Mouse (Mus musculus) spleen, adult 18-20 months (tissue): ENCODE measurements around the gene Usp22.
"Not testable (repeated sequence)": the region's sequence is repeated elsewhere in the genome, so short reads cannot be mapped to it uniquely, and the experiment has no call there.

Experiments used
- DNase-seq, 2 experiments: peaks; one replicate each; pipeline ENCODE4 v3.0.0; 2022; ENCODE audit warnings: mixed read lengths in 2 of 2

The Usp22 gene

GRCm38 (mm10) chr11:61174821-61175658 lies at the start of gene Usp22:
Usp22 (minus strand) TSS chr11:61175055.
- DNase-seq = peak; percentile 97 to 99

- DNase-seq = no peak
These were observed 49.4 kb upstream of the Usp22 start for GRCm38 (mm10) chr11:61224234-61224744.

- no peak for DNase-seq
These were observed 48.3 kb upstream of the Usp22 start for GRCm38 (mm10) chr11:61222971-61223745.

DNA sequence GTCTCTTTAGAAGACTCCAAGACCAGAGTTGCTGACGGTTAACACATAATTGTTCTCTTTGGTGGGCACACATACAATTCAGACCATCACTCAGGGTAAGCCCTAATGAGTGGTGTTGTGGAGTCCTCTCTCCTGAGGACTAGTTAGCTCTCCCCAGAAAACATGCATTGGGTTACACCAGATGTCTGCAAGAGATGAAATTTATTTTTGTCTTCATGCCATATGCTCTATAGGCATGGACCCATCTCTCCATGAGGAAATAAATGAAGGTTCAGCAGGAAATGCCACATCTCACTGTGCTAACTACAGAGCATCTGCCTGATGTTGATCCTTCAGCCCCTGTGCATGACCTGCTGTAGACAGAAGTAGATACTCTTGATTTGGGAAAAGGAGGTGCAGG lies 47.2 kb upstream of the Usp22 start:
- DNase-seq = no peak

DNA sequence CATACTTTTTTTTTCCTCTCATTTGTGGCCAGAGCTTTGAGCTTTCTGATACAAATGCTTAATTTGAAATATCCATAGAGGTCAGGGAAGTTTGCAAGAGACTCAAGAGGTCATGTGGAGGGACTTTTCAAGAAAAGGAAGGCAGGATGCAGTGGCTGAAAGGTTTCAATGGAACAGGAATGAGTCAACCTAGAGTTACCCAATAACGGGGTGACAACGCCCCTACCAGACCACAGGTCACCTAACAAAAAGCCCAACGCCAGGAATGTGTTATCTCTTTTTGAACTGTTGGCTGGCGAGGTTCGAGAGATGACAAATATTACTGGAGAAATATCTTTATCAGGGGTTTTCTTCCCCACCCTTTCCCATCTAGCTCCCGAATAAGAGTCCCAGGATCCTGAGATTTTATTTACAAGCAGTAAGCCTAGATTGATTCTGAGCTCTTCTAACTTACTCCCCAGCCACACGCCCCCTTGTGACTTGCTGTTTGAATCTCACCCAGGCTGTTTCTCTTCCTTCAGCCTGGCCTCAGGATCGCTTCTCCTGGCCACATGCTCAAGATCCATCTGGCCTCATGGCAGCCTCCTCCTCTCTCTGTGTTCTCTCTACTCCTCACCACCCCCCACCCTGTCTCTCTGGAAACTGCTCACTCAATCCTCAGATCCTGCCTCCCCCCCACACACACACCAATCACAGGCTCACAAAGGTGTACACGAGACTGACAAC lies 45.5 kb upstream of the Usp22 start:
- DNase-seq = no peak

DNA sequence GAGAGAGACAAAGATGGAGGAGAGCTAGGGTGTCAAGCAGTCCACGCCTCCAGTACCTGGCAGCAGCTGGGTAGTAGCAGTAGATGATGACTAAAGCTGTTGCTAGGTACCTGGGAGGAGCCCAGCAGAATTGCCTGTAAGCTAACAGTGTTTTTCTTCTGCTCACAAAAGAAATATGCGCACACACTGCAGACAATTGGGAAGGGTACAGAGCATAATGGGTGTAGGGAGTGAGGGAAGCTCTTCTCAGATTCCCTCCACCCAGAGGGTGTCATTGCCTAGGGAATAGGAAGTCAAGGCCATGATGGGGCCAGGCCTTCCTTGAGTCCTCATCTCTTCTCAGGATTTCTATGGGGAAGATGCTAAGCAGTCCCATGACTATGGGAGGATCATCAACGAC lies 41.1 kb upstream of the Usp22 start:
- no peak for DNase-seq

DNA sequence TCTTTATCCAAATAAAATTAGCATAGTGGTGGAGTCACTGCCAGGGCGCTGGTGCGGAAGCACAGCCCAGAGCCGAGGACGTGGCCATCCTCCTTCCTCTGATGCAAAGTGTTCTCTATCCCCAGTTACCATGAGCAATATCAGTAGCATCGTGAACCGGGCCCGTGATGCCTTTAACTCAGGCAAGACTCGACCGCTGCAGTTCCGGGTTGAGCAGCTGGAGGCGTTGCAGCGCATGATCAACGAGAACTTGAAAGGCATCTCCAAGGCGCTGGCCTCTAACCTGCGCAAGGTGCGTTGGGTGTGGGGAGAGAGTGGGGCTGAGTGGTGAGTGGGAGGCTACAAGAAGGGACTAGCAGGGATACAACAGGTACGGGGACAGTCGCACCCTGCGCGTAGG lies 37.2 kb upstream of the Usp22 start:
- DNase-seq = peak in 1 of 2 experiments; percentile 7

DNA sequence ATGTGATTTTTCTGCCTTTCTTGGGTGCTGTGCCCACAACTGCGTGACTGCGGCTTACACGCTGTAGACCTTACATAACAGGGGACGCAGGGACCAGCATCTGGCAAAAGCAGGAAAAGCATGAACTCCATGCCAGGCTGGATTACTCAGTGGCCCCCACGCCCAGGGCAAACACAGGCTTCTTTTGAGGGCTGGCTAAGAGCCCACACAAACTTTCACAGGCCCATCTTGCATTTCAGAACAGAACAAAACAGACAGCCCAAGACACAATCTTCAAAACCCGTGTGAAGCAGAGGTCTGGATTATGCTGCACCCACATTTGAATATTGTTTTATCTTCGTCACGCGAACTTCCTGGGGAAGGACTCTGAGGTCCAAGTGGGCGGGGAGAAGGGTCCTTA lies 33.5 kb upstream of the Usp22 start:
- DNase-seq = no peak

DNA sequence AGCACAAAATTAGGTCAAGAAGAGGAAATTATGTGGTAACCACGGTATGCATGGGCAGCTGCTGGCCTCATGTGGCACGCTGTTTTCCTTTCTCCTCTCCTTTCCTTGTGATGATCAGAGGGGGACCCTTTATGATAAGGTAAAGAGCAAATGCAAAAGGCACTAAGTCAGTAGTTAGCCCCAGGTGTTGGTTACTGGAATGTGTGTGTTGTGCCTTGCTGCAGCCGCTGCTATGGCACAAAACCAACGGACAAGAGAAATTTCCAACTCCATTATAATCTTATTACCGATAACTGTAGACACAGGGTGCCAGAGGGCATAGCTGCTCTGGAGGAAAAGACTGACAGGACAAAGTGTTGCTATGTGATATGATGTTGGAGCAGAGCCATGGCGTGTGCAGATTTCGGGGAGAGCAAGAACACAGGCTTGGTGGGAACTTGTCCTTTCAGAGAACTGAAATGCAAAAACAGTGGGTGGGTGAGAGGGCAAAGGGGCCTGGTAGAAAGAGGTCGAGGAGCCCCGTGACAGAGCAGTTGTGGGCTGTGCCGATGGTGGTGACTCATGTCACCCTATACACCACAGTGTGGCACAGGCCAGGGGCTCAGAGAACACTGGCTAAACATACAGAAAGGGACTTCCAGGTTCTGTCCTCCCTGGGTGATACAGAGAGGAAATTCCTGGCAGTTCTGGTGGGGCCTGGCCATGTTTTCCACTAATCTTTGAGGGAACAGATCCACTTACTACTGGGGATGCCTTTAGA lies 32.8 kb upstream of the Usp22 start, which contains the start of gene Aldh3a1:
Gene Aldh3a1 (plus strand): TSS at position 51 of the 760 bp plus-strand sequence.
- no peak for DNase-seq

DNA sequence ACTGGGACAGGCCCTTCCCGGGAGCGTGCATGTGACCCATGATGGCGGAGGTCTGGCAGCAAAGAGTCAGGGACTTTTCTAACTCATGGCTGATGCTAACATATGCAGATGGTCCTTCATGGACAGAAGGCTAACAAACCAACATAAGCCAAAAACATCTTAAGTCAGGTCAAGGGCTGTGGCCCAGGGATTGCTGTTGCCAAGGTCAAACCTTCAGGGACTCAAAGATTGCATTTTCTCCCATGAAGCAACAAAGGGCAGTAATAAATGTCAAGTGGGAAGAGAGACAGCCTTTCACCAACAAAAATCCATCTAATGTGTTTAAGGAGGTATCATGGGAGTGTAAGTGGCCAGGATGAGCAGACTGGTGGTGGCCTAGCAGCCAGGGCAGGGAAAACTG lies 31.3 kb upstream of the Usp22 start:
- DNase-seq = no peak

DNA sequence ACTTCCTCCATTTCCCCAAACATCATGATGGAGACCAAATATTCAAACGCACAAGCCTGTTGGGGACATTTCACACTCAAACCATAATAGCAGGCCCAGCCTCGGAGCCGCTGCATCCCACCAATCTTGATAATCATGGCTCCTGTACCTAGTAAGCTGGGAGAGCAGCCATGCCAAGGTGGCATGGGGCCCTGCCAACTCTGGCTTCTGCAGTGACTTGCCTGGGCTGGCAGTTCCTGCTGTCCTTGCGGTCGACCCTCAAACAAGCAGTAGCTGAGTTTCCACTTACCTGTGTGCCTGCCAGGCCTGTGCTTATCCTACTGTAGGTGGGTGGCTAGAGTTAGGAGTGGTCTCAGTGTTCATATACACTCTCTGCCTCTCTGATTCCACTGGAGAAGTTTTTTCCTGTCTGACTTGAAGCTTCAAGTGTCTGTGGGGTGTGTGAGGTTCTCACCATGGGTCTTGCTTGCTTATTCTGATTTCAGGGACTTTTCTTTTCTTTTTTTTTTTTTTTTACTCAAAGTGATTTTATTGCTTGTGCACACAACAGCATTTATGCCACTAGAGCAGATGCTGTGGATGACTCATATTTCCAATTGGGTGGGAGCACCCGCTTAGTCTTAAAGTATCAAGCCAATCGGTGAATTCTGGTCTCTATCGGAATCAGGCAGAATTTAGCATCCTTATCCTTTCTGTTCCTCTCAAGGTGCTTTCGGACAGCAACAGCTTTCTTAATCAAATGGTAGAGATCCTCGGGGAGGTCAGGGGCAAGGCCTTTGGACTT lies 30.5 kb upstream of the Usp22 start:
- no peak for DNase-seq

- no peak for DNase-seq
These were observed 28.0 kb upstream of the Usp22 start for GRCm38 (mm10) chr11:61202810-61203209.

DNA sequence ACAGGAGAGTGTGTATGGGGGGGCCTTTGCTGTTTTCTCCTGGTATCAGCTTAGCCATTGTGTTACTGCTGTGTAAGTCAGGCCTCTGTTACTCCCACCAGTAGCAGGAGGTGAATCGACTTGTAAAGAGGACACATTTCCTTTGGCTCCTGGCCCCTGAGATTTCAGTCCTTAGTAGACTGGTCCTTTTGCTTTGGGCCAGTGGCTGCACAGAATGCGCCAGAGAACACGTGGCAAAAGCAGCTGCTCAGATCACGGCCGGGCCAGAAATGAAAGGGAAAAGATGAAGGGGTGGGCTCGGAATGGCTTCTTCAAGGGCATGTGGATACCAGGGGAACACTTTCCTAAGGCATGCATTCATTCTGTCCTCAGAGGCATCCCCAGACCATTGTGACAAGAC lies 27.3 kb upstream of the Usp22 start:
- DNase-seq = no peak

- no peak for DNase-seq
These were observed 24.9 kb upstream of the Usp22 start for GRCm38 (mm10) chr11:61199620-61200362.

DNA sequence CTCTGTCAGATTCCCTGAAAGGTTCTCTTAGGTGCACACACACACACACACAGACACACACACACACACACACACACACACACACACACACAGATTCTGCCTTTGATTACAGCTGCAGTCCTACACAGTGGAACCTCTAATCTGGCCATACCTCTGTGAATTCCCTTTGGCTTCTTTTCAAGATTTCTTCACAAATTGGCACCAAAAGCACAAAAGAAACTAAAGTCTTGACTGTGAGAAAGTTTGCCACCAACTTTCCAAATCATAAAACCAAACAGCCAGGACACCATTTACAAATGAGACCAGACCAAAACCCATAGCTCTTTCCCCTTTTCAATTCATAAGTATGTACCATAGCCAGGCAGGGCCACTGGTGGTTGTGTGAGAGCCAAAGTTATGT lies 23.1 kb upstream of the Usp22 start:
- DNase-seq = no peak

DNA sequence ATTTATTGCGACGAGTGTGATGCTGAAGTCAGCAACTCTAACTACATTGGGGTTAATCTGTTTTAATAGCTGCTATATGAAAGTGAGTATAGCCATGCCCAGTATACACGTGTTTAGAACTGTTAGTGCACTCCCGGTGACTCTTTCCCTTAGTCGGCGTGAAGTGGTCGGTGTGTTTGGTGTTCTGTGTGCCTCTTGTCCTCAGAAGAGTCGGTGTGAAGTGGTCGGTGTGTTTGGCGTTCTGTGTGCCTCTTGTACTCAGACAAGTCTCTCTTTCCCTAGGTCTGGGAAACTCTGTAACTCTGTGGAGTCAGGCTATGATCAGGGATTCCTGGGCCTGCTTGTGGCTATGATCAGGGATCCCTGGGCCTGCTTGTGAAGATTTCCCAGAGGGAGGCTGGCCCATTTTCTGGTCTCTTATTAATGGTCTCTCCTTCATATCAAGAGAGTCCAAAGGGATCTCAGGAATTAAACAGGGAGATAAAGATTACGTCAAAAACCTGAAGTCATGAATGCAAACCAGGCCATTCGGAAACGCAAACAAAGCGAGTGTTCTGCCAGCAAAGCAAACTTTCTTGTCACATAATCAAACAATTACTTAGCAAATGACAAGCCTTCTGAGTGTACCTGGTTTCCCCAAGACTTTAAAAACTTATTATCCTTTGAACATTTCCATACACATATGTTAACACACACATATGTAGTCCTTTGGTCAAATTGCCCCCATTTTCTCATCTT lies 21.9 kb upstream of the Usp22 start:
- no peak for DNase-seq

DNA sequence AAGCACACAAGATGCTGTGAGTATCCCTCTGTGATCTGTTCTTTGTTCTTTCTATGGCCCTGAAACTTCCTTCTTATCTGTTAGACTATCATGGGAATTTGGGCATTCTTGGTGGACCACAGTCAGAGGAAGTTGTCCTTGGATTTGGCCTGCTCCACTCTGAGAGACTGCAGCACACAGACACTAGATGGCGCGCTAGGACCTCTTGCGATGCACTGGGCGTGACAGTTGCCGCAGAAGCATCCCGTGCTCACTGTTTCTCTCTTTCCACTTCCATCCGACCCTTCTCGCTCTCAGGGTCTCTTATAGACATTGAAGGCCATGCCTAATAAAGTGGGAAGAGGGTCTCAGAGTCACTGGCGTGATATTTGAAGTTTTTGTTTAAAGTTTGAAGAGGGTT lies 18.5 kb upstream of the Usp22 start:
- DNase-seq = peak; percentile 35 to 71

DNA sequence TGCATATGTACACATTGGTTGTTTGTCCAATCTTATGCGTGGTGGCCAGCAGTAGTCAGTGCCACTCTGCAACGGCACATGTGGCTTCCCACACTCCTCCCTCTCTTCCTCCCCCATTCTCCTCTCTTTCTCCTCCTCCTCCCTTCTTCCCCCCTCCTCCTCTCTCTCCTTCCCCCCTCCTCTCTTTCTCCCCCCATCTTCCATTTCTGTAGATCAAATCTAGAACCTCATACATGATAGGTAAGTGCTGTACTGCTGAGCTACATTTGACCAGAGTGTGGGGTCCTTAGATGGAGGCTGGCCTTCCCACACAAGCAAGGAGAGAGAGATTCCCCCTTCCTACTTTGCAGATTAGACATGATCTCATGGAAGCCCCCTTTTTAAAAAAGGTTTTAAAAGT lies 17.9 kb upstream of the Usp22 start:
- no peak for DNase-seq

DNA sequence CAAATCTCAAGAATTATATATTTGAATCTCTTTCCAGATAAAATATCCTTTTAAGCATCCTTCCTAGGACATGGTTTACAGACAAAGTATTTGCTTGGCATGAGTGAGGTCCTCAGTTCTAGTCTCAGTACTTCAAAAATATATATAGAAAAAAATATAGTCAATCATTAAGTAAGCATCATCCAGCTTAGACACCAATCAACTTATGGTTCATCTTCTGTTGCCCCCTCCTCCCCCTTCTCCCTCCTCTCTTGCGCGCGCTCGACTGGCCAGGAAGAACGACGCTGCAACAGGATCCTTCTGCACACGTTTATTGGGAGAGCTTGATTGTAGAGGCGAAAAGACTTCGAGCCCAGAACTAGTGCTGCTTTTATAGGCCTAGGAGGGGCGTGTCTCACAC lies 17.3 kb upstream of the Usp22 start:
- DNase-seq = not testable (repeated sequence)

DNA sequence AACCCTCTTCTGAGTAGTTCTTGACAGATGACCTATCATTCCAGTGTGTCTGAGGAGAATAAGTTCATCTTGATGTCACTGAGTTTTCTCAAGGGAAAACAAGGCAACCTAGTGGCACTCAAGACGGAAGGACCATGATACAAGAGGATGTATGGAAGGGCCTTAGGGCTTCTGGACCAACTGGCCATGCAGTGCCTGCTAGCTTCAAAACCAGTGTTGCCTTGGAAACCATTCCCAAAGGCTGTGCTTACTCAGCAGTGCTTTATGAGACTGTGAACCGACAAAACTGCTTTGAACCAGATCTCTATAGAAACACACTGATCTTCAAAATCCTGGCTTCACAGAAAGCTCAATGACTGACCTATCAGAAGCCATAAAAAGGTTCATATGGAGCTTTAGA lies 15.9 kb upstream of the Usp22 start:
- no peak for DNase-seq
